Mouse (Mus musculus) olfactory bulb, adult 2 months (tissue): ENCODE data around the gene 2310079G19Rik.

Experiments
- CTCF ChIP-seq: fragments of 200-500 bp; IDR thresholded peaks from 2 replicates; pipeline ENCODE4 v1.5.1; 2012; ENCODE audit warnings: low read depth, mild to moderate bottlenecking, low read length, moderate library complexity; ENCODE audit not compliant: insufficient read depth
- POLR2A ChIP-seq: fragments of 200-500 bp; IDR thresholded peaks from 2 replicates; pipeline ENCODE4 v1.6.1; 2012; ENCODE audit warnings: mild to moderate bottlenecking, low read depth, low read length, moderate library complexity; ENCODE audit not compliant: insufficient read depth

DNA sequence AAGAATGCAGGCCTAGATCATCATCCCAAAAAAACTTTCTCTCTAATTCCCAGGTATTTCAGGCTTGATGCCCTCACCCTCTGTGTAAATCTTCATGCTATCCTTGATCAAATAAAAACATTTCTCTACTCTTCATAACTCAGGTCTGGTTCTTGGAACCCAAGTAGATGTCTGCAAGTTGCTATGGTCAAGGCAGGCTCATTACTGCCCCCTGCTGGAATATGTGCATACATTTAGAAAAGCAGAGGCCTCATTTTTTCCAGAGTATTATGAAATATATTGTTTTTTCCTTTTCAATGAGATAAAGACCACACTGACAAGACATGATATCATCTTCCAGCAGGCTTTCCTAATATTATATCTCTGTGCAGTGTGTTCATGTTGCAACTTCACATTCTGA, 34.7 kb downstream of the 2310079G19Rik start:
- TF ChIP-seq CTCF (no peak), POLR2A (no peak)
